16 mouse cellular contexts compared by ENCODE assay signal in the genomic region with DNA sequence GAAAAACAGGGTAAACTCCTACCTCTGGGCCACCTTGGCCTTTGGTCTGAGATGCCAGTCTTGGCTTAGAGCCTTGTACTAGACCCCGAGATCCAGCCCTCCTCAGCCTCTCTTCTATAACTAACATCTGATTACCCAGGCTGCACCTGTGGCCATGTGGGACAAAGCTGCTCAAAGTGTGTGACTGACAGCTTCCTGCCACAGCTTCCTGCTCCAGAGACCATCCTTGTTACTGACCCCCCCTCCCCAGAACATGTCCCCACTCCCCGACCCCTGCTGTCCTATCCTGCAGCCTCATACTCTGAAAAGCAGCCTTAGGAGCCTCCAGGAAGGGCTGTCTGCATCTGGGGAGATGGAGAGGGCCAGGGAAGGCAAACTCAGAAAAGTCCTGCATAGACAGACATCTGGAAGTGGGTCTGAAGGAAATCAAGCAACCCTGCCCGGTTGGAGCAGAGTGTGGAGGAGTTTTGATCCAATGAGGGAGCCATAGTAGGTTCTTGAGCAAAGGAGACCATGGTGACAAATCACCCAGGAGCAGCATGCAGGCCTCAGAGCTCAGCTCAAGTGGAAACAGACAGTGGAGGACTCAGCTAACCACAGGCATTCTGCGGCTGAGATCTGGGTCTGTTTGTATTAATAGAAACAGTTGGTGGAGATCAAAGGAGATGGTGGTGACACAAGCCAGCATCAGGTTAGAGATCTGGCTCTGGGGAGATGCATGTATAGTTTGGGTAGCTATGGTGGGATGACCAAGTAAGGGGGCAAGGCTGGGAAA. TPM values are rescaled to one million over a fixed set of nuclear protein-coding genes. Genes with fewer than 3 reads are reported as not detected.
DNase-seq lines count a peak whose midpoint lies in the region; ATAC-seq and TF ChIP-seq lines count a peak whose summit lies in the region.
"Had no signal": no experiment of that assay in that cellular context is flagged by ENCODE, and none has a peak within 500 bp of the region (broad histone marks: within the 10 kb centered on the region; RNA-seq: fewer than 3 reads in every experiment).

No protein-coding gene starts in this region.

- H3K27me3 ChIP-seq in heart, embryonic 16.5 days (ENCODE audit: control insufficient read depth, insufficient read depth, low read length) = peaks cover 10% of the 10 kb centered on the region
- H3K27me3 ChIP-seq in heart, adult 2 months (ENCODE audit: control insufficient read depth, insufficient read depth, low read length) = peaks cover 4% of the 10 kb centered on the region
- no peaks in the 10 kb centered on the region for H3K27me3 ChIP-seq in kidney, adult 2 months (replicated peaks; ENCODE audit: control insufficient read depth, insufficient read depth, low read length)

- H3K9me3 ChIP-seq in heart, embryonic 16.5 days (replicated peaks; ENCODE audit: control insufficient read depth, low read length) = no peaks in the 10 kb centered on the region
- H3K9me3 ChIP-seq: forebrain, embryonic 12.5 days; midbrain, embryonic 12.5 days; neural tube, embryonic 15.5 days had no signal

- 0 out of 2 replicates have a peak, but pooled peaks have one; percentile 25 for ATAC-seq in heart, embryonic 16.5 days (replicated peaks; ENCODE audit: extremely low read depth, insufficient read depth, low FRiP score)
- peak; percentile 62 for ATAC-seq in common myeloid progenitor, adult 5-6 weeks (replicated peaks; ENCODE audit: low read depth, poor library complexity, severe bottlenecking)

- intact Hi-C loops in heart, adult 2 months (cut with DNase I) = no loop called here

- no peak overlapping the region for H3K4me3 ChIP-seq in heart, embryonic 16.5 days (ENCODE audit: low read length)
- H3K4me3 ChIP-seq in heart, adult 2 months = no peak overlapping the region
- H3K4me3 ChIP-seq in kidney, adult 2 months (ENCODE audit: insufficient read depth, low read depth, low read length) = no peak overlapping the region
- H3K4me3 ChIP-seq: forebrain, embryonic 12.5 days; midbrain, embryonic 12.5 days; neural tube, embryonic 15.5 days had no signal

- no peaks in the 10 kb centered on the region for H3K4me1 ChIP-seq in heart, embryonic 16.5 days (ENCODE audit: control insufficient read depth, insufficient read depth, low read length)
- H3K4me1 ChIP-seq in heart, adult 2 months (ENCODE audit: control insufficient read depth, insufficient read depth, low read length) = no peaks in the 10 kb centered on the region
- H3K4me1 ChIP-seq in kidney, adult 2 months (ENCODE audit: control insufficient read depth, insufficient read depth, low read length) = no peaks in the 10 kb centered on the region
- H3K4me1 ChIP-seq: midbrain, embryonic 12.5 days had no signal

- TF ChIP-seq EP300 in heart, adult 2 months (IDR thresholded peaks at IDR 0.05; ENCODE audit: insufficient read depth, low read depth, low read length) = no peak

- no peak for TF ChIP-seq CTCF in heart, adult 2 months (IDR thresholded peaks at IDR 0.05)
- TF ChIP-seq CTCF in kidney, adult 2 months (conservative IDR thresholded peaks at IDR 0.05; ENCODE audit: insufficient read depth, insufficient read length, low read depth, low read length) = no peak

- H3K27ac ChIP-seq in heart, embryonic 16.5 days (ENCODE audit: low read length) = peak overlapping the region; percentile 70
- no peak overlapping the region for H3K27ac ChIP-seq in heart, adult 2 months
- no peak overlapping the region for H3K27ac ChIP-seq in kidney, adult 2 months (ENCODE audit: insufficient read depth, low read depth, low read length)
- H3K27ac ChIP-seq: forebrain, embryonic 12.5 days; midbrain, embryonic 12.5 days; neural tube, embryonic 15.5 days had no signal

- TF ChIP-seq POLR2A in heart, adult 2 months (IDR thresholded peaks at IDR 0.05; ENCODE audit: insufficient read depth, low read depth, low read length) = no peak
- TF ChIP-seq POLR2A in kidney, adult 2 months (IDR thresholded peaks at IDR 0.05; ENCODE audit: low read depth, low read length) = no peak

- no peak overlapping the region for H3K4me2 ChIP-seq in heart, embryonic 16.5 days (ENCODE audit: low read depth, low read length)
- H3K4me2 ChIP-seq: forebrain, embryonic 12.5 days; midbrain, embryonic 12.5 days; neural tube, embryonic 15.5 days had no signal

- no peak overlapping the region for H3K9ac ChIP-seq in heart, embryonic 16.5 days (ENCODE audit: low read length)
- no peak overlapping the region for H3K9ac ChIP-seq in heart, adult 2 months (ENCODE audit: low read depth, low read length)
- H3K9ac ChIP-seq: forebrain, embryonic 12.5 days; midbrain, embryonic 12.5 days; neural tube, embryonic 15.5 days had no signal

- WGBS in heart, embryonic 16.5 days = 32% methylated on average over 4 of the region's 4 CpGs
- WGBS in heart, adult 2 months = 41% methylated on average over 4 of the region's 4 CpGs
- WGBS in kidney, adult 2 months = 57% methylated on average over 4 of the region's 4 CpGs

- H3K79me2 ChIP-seq in heart, adult 2 months (replicated peaks; ENCODE audit: control insufficient read depth, insufficient read depth, low read length) = no peaks in the 10 kb centered on the region

- H3K36me3 ChIP-seq in heart, embryonic 16.5 days (ENCODE audit: control insufficient read depth, insufficient read depth) = no peaks in the 10 kb centered on the region
- H3K36me3 ChIP-seq in heart, adult 2 months (ENCODE audit: control insufficient read depth, insufficient read depth, low read length) = no peaks in the 10 kb centered on the region
- no peaks in the 10 kb centered on the region for H3K36me3 ChIP-seq in kidney, adult 2 months (ENCODE audit: control insufficient read depth, insufficient read depth, low read length)
- H3K36me3 ChIP-seq: forebrain, embryonic 12.5 days; midbrain, embryonic 12.5 days; neural tube, embryonic 15.5 days had no signal

- no peak for DNase-seq in heart, adult 2 months
- DNase-seq in 416B (ENCODE audit: low read depth) = peak; percentile 60
- DNase-seq in natural killer cell, adult 2 months (ENCODE audit: low spot score in 2 of 2) = peak; percentile 67 to 78
- no peak for DNase-seq in kidney, adult 2 months
- DNase-seq in yolk sac, embryonic 10.5 days (ENCODE audit: low spot score) = no peak
- DNase-seq in cerebellum, adult 9-11 months = no peak
- DNase-seq: gastrocnemius, postnatal 10 days; heart, postnatal 14 days; kidney, adult 18-20 months; left cerebral cortex, postnatal 4 days; lung, adult 2 months had no signal

RNA-seq across cellular contexts. Expression of gene Zap70, which starts 5.0 kb away (rescaled TPM):
- 2.8 and 9.0 TPM in 2 replicates for polyA plus RNA-seq in heart, embryonic 16.5 days (2015; fragmentation: Nextera tagmentation; extraction: Ambion mirVana)
- under 1 TPM; 0.32 to 0.34 TPM for total RNA-seq in heart, adult 2 months (2021)
- polyA plus RNA-seq in heart, adult 2 months (2012; rRNA removed) = 0.47 TPM in 2 replicates
- total RNA-seq in common myeloid progenitor, adult 5-6 weeks (2017) = 1.0 TPM in 1 of 2 replicates, not detected in the other
- 0.60 and 3.2 TPM in 2 replicates for polyA plus RNA-seq in kidney, adult 2 months (2012; rRNA removed)

RNA-seq across cellular contexts. Expression of gene Actr1b, which starts 52.4 kb away (rescaled TPM):
- polyA plus RNA-seq in heart, embryonic 16.5 days (2015; fragmentation: Nextera tagmentation; extraction: Ambion mirVana) = 85.2 and 96.6 TPM in 2 replicates
- 10 to 100 TPM; 89.8 to 98.1 TPM for total RNA-seq in heart, adult 2 months (2021)
- polyA plus RNA-seq in heart, adult 2 months (2012; rRNA removed) = 94.8 and 122 TPM in 2 replicates
- total RNA-seq in common myeloid progenitor, adult 5-6 weeks (2017) = 40.1 and 42.2 TPM in 2 replicates
- polyA plus RNA-seq in kidney, adult 2 months (2012; rRNA removed) = 130 and 141 TPM in 2 replicates

RNA-seq across cellular contexts. Expression of gene 4933424G06Rik, which starts 56.7 kb away (rescaled TPM):
- polyA plus RNA-seq in heart, embryonic 16.5 days (2015; fragmentation: Nextera tagmentation; extraction: Ambion mirVana) = not detected in 2 replicates
- not detected for total RNA-seq in heart, adult 2 months (2021)
- polyA plus RNA-seq in heart, adult 2 months (2012; rRNA removed) = not detected in 2 replicates
- not detected in 2 replicates for total RNA-seq in common myeloid progenitor, adult 5-6 weeks (2017)
- polyA plus RNA-seq in kidney, adult 2 months (2012; rRNA removed) = not detected in 2 replicates
- total RNA-seq: gastrocnemius, postnatal 10 days; heart, postnatal 14 days had no signal
- polyA plus RNA-seq: lung, adult 2 months had no signal

Comparison
In these comparisons a context has a peak if more than half of its experiments do, and no peak if none do; other contexts are left out.
1. DNase-seq: peak in 416B (single experiment) and natural killer cell, adult 2 months (2 of 2); none in heart, adult 2 months (0 of 2), kidney, adult 2 months (single experiment), yolk sac, embryonic 10.5 days (single experiment) and cerebellum, adult 9-11 months (single experiment).